Mouse (Mus musculus) liver, embryonic 14.5 days (tissue): ENCODE data around the gene Tmco1. TPM values are rescaled to one million over a fixed set of nuclear protein-coding genes. Genes with fewer than 3 reads are reported as not detected.

Experiments
- ATAC-seq: fragments of 200-750 bp; cut with Nextera tagmentation; 2 replicates; pipeline ENCODE4 v1.8.0; 2017; ENCODE audit warnings: moderate number of reproducible peaks, mild to moderate bottlenecking, moderate library complexity; ENCODE audit not compliant: insufficient read depth
- DNase-seq, 3 experiments: peaks; one replicate each; pipeline ENCODE4 v3.0.0-alpha.2; 2012 to 2013; ENCODE audit warnings: low read depth in 3 of 3, low spot score in 3 of 3
- H3K27ac ChIP-seq: fragments of 300-500 bp; sonication (generic); 2 replicates; pipeline ENCODE4 v1.5.1; 2014; ENCODE audit warnings: moderate library complexity, mild to moderate bottlenecking, control low read depth, inconsistent platforms
- H3K27me3 ChIP-seq: fragments of 300-500 bp; sonication (generic); 2 replicates; pipeline ENCODE4 v1.6.1; 2014; ENCODE audit warnings: mild to moderate bottlenecking, low read length, moderate library complexity; ENCODE audit not compliant: control insufficient read depth, insufficient read depth
- H3K36me3 ChIP-seq: fragments of 300-500 bp; sonication (generic); replicated peaks from 2 replicates; pipeline ENCODE4 v1.6.1; 2014; ENCODE audit warnings: low read depth; ENCODE audit not compliant: control insufficient read depth, insufficient read depth
- H3K4me1 ChIP-seq, 2 experiments: fragments of 200-500 bp in 1 of 2; fragments of 300-500 bp in 1 of 2; sonication (generic) in 1 of 2; replicated peaks; 2 replicates each; pipeline ENCODE4 v1.6.1; 2012 to 2014; ENCODE audit warnings: antibody characterized with exemption in 1 of 2, inconsistent platforms in 1 of 2, low read length in 1 of 2; ENCODE audit not compliant: control insufficient read depth in 2 of 2, insufficient read depth in 2 of 2
- H3K4me2 ChIP-seq: fragments of 300-500 bp; sonication (generic); 2 replicates; pipeline ENCODE4 v1.6.1; 2014; ENCODE audit warnings: low read depth, mild to moderate bottlenecking, control low read depth, moderate library complexity
- H3K4me3 ChIP-seq, 2 experiments: fragments of 200-500 bp in 1 of 2; fragments of 300-500 bp in 1 of 2; sonication (generic) in 1 of 2; 2 replicates each; pipeline ENCODE4 v1.5.1; 2012 to 2014; ENCODE audit warnings: low read depth in 2 of 2, low read length in 2 of 2, mild to moderate bottlenecking in 2 of 2, control low read depth in 1 of 2, inconsistent platforms in 1 of 2, moderate library complexity in 1 of 2; ENCODE audit not compliant: insufficient read depth in 1 of 2
- H3K9ac ChIP-seq: fragments of 300-500 bp; sonication (generic); replicated peaks from 2 replicates; pipeline ENCODE4 v1.6.1; 2014; ENCODE audit warnings: mild to moderate bottlenecking, control low read depth, moderate library complexity
- H3K9me3 ChIP-seq: fragments of 300-500 bp; sonication (generic); 2 replicates; pipeline ENCODE4 v1.6.1; 2016; ENCODE audit warnings: low read length, mixed read lengths; ENCODE audit not compliant: control insufficient read depth
- CTCF ChIP-seq: IDR thresholded peaks from 2 replicates; pipeline ENCODE4 v1.5.1; 2016; ENCODE audit warnings: antibody characterized with exemption, low read depth, control low read depth
- EP300 ChIP-seq: IDR thresholded peaks from 2 replicates; pipeline ENCODE4 v1.6.1; 2016; ENCODE audit warnings: antibody characterized with exemption, low read depth
- WGBS: fragments of 180-500 bp; shearing (Covaris S2); extraction: QIAGEN DNeasy Blood & Tissue Kit; methylation state at CpG from one replicate; pipeline ENCODE4 v1.1.7; 2014; ENCODE audit not compliant: insufficient replicate concordance; 5-methylcytosine and 5-hydroxymethylcytosine counted together
- polyA plus RNA-seq, 2 experiments: library from polyadenylated mRNA; depleted of rRNA in 1 of 2; stranded (reverse) in 1 of 2; unstranded in 1 of 2; fragments of >200 nt; fragmentation: Nextera tagmentation in 1 of 2; extraction: Ambion mirVana in 1 of 2; gene quantifications; 2 replicates each; pipeline versions ENCODE4 v1.2.1 to v1.2.3; 2012 to 2014

Tmco1 gene
- polyA plus RNA-seq, 2 experiments: 43.4 to 64.1 TPM

DNA sequence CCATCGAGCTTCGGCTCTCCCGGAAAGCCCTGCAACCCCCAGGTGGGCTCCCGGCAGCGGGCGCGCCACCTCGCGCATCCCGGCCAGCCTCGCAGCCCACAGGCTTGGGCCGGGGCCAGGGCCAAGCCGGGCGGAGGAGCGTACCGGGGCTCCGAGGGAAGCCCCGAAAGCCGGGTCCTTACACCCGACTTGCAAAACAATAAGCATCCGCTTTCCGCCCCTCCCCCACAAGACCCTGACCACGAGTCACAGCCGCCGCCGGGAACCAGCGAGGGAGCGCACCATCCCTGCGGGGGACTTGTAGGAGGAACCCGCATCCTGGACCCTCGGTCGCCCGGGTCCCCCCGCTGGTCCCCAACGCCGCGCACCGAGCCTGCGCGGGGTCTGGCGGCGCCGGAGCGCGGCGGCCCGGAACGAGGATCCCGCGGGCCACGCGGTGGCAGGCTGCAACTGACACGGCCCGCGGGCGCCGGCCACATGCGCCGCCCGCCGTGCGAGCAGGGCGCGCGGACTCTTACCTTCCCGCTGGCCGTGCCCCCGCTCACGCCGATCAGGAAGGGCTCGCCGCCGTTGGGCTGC, 23.8 kb upstream of the Tmco1 start:
- ATAC-seq (peak; percentile 49), DNase-seq (no peak)
- no peaks in the 10 kb centered on the region for H3K36me3 ChIP-seq
- H3K4me1 ChIP-seq: peaks cover 34 to 40% of the 10 kb centered on the region in 2 experiments
- peaks cover 6% of the 10 kb centered on the region for H3K27me3 ChIP-seq
- under 1% methylated on average over 73 of the region's 73 CpGs for WGBS
- TF ChIP-seq CTCF: no peak; the same call in 1 of the 2 replicates
- TF ChIP-seq EP300: no peak
- H3K4me3 ChIP-seq: peak overlapping the region; percentile 79 to 86
- peak overlapping the region; percentile 55 for H3K27ac ChIP-seq
- H3K9me3 ChIP-seq: no peaks in the 10 kb centered on the region
- H3K9ac ChIP-seq: peak overlapping the region; percentile 78
- H3K4me2 ChIP-seq: peak overlapping the region; percentile 99

DNA sequence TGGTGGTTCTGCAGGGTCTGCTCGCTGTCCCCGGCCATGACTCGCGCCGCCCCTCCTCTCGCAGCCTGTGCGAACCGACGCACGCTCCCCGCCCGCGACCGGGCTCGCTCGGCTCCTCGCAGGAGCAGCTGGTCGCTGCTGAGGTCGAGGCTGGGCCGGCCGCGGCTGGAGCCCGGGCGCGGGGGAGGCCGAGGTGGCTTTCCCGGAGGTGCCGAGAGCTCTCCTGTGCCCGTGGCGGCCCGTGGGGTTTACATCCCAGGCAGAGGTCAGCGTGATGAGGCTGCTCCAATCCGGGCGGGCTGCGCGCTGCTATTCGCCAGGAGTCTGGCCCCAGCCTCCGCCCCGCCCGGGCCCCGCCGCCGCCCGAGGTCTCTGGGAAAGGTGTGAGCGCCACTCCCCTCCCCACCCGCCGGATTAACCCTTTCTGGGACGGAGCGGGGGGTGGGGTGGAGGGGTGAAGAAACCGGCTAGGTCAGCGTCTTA, 23.3 kb upstream of the Tmco1 start:
- Histone ChIP-seq H3K4me1 (peaks cover 38 to 46% of the 10 kb centered on the region in 2 experiments), H3K9me3 (no peaks in the 10 kb centered on the region)
- TF ChIP-seq EP300: no peak
- TF ChIP-seq CTCF: no peak

DNA sequence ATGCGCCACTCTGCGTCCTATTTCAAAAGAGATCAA, 23.0 kb upstream of the Tmco1 start, which contains the start of gene Uck2:
Gene Uck2, minus strand, starts transcription at position 1 of the 36 bp plus-strand sequence.
- DNase-seq (no peak), ATAC-seq (no peak)
- H3K9ac ChIP-seq: peak within 1 kb of the TSS; percentile 78
- peaks cover 38 to 47% of the 10 kb centered on the region in 2 experiments for H3K4me1 ChIP-seq
- H3K27ac ChIP-seq: peak within 1 kb of the TSS; percentile 55
- H3K36me3 ChIP-seq: no peaks in the 10 kb centered on the region
- peak within 1 kb of the TSS; percentile 79 to 86 for H3K4me3 ChIP-seq
- no peaks in the 10 kb centered on the region for H3K9me3 ChIP-seq
- WGBS: 0% methylated on average over 2 of the region's 2 CpGs
- TF ChIP-seq CTCF (no peak), EP300 (no peak)
- peaks cover 10% of the 10 kb centered on the region for H3K27me3 ChIP-seq
- H3K4me2 ChIP-seq: peak within 1 kb of the TSS; percentile 99

More for the DNA sequence above, 23.3 kb upstream of the Tmco1 start:
- Histone ChIP-seq H3K36me3 (no peaks in the 10 kb centered on the region), H3K4me3 (peak overlapping the region; percentile 79 to 86), H3K9ac (peak overlapping the region; percentile 78), H3K27me3 (peaks cover 9% of the 10 kb centered on the region), H3K4me2 (peak overlapping the region; percentile 99), H3K27ac (peak overlapping the region; percentile 3)
- WGBS: under 1% methylated on average over 51 of the region's 51 CpGs
- DNase-seq: peak; percentile 68 to 72 (median 72)
- peak; percentile 77 for ATAC-seq

GRCm38 (mm10) chr1:167285356-167285755, 22.8 kb upstream of the Tmco1 start:
- Histone ChIP-seq H3K27ac (no peak overlapping the region), H3K9ac (peak overlapping the region; percentile 78; the same call in 1 of the 2 replicates), H3K27me3 (peaks cover 12% of the 10 kb centered on the region), H3K36me3 (no peaks in the 10 kb centered on the region), H3K4me3 (peak overlapping the region; percentile 14 to 86), H3K9me3 (no peaks in the 10 kb centered on the region), H3K4me1 (peaks cover 38 to 46% of the 10 kb centered on the region in 2 experiments), H3K4me2 (peak overlapping the region; percentile 99)
- TF ChIP-seq EP300 (no peak), CTCF (no peak)
- DNase-seq (no peak), ATAC-seq (no peak)
- WGBS: 3% methylated on average over 8 of the region's 8 CpGs

DNA sequence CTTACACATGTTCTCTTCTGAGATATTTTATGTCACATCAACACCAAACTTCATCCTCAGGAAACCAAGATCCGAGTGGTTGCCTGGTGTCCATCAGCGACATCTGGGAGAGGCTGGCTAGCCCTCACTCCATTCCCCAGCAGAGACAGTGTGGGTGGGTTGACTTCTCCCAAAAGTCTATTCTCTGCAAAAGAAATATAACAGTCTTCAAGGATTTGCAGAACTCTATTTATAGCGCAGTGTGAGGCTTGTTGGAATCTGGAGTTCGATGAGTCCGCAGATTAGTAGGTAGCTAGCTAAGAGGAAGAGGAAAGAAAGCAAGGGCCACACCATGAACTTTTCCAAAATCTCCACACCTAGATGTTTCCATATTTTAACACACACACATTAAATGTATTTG, 21.0 kb upstream of the Tmco1 start:
- Histone ChIP-seq H3K27me3 (peaks cover 13% of the 10 kb centered on the region), H3K4me3 (no peak overlapping the region), H3K9me3 (no peaks in the 10 kb centered on the region), H3K4me1 (peaks cover 38 to 41% of the 10 kb centered on the region in 2 experiments), H3K9ac (no peak overlapping the region), H3K36me3 (no peaks in the 10 kb centered on the region), H3K27ac (no peak overlapping the region), H3K4me2 (no peak overlapping the region)
- TF ChIP-seq CTCF: no peak
- no peak for TF ChIP-seq EP300
- DNase-seq (no peak), ATAC-seq (no peak)
- 69% methylated on average over 5 of the region's 5 CpGs for WGBS
